Mouse (Mus musculus) telencephalon, adult 2 months (tissue): ENCODE measurements at regions not wholly inside any gene's neighbourhood (a gene's known extent, or its start where the extent isn't known, plus 50 kb on each side); places are given as distances from the start of the nearest gene placed in this dataset.
A peak's percentile ranks its signal among the peaks of the same experiment; 100 is the strongest.

Experiments
- DNase-seq: peaks from one replicate; pipeline ENCODE4 v3.0.0-alpha.2; 2011; ENCODE audit warnings: low read depth, low spot score

DNA sequence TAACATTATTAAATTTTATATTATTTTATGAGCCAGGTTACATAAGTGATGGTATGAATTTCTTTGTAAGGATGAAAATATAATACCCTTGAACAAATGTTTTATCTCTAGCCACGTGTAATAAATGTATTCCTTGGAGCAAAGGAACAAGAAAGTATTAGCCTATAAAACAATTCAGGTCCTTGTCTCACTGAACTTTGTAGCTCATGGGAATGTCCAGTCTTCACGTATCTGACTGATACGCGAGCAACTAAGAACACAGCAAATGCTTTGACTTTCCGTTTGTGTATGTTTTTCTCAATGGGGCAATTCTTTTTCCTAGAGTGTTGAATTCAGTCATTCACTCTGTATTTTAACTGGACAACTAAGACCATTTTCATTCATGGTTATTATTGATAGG lies 216.9 kb upstream of the Mettl25 start:
- DNase-seq: no peak

DNA sequence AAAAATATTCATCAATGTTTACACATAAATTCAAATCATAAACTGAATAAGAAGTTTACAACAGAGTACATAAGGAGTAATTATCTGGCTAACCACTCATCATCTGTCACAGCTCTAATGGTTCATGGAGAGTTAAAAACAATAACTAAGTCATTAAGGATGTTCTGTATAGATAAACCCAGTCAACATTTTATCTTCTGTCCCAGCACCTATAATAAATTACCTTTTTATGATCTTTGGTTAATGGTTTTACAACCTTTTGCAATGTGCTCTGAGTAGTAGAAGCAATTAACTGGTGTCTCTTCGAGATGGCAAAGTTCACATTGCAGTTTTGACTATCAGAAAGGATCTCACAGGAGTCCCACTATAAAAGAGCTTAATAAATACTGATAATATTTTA lies 197.3 kb upstream of the Mettl25 start:
- no peak for DNase-seq

DNA sequence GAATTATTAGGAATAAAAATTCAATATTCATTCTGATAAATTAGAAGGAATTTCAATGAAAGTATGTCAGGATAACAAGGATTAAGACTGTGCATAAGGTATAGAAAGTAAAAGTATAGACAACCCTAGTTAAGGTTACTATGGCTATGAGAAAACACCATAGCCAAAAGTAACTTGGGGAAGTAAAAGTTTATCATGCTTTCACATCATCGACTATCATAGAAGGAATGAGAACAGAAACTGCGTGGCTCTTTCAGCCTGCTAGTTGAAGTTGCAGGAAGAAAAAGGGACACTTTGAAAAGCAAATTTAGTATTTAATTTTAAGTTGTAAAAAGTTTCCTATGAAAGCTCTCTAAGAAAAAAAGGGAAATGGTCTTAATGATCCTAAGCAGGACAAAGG lies 196.9 kb upstream of the Mettl25 start:
- no peak for DNase-seq

- no peak for DNase-seq
Observed at GRCm38 (mm10) chr10:106033416-106033815, 192.2 kb upstream of the Mettl25 start.

GRCm38 (mm10) chr10:106024648-106025047 lies 183.5 kb upstream of the Mettl25 start:
- no peak for DNase-seq

- DNase-seq: no peak
Observed at GRCm38 (mm10) chr10:106023639-106024215, 182.5 kb upstream of the Mettl25 start.

DNA sequence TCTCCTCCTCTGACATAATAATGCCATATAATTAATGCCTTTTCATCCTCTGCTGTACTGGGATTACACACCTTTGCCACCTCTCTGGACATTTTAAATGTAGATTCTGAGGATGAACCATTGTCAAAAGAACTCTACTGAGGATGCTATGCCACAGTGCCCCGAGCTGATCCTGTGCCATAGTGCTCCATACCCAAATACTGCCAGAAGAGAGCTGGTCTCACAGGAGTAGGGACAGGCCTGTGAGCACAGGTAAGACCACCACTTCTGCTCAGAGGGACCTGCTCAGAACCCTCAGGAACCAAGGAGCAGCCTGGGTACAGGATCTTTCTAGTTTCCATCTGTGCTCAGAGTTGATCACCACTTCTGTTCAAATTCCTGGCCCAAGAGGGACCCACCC lies 174.8 kb upstream of the Mettl25 start:
- no peak for DNase-seq

DNA sequence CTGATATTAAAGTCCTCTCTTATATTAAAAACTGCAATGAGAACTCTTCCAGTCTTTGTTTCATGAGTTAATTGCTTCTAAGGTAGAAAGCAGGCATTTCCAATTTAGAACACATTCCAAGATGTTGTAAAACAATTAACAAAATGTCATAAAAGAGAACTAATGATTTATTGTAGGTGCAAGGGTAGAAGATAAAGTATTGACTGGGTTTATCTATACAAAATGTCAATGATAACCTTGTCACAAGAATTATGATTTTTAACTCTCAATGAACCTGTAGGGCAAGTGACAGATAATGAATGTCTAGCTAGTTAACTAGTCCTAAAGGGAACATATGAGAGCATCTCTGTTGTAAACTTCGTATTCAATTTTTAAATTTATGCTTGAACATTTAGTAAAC lies 174.3 kb upstream of the Mettl25 start:
- DNase-seq: no peak

DNA sequence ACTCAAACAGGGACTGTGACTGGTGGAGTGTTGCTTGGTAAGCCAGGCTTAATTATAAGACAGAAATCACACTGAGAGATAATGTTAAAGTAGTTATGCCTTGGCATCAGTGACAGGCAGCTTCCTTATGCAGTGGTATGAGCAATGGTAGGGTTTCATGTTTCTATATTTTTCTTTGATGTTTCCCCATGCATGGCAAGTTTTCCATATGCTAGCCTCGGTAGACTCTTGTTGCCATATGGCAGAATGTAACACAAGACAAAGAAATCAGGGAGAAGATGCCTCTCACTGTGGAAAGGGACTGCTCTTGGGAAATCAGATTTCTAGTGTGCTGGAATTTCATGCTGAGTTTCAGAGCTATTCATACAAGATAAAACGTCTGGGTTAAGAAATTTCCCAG lies 169.0 kb upstream of the Mettl25 start:
- DNase-seq: peak; percentile 50

DNA sequence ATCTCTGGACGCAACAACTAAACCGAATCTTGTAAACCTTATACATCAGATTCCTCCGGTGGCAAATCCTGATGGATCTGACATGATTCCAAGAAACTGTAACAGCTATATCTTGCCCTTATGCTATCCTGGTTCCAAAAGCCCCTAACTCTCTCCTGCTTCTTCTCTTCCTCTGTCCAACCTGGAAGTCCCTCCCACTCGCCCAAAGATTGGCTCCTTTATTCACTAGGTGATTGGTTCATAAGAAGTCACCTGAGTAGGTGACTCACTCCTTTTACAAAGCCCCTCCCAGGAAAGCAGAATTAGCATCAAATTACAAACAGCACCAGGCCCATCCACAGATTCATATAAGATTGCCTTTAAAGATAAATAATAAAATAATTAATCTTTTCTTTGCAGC lies 166.2 kb upstream of the Mettl25 start:
- no peak for DNase-seq

- DNase-seq: no peak
Observed at GRCm38 (mm10) chr10:106006861-106007260, 165.7 kb upstream of the Mettl25 start.

DNA sequence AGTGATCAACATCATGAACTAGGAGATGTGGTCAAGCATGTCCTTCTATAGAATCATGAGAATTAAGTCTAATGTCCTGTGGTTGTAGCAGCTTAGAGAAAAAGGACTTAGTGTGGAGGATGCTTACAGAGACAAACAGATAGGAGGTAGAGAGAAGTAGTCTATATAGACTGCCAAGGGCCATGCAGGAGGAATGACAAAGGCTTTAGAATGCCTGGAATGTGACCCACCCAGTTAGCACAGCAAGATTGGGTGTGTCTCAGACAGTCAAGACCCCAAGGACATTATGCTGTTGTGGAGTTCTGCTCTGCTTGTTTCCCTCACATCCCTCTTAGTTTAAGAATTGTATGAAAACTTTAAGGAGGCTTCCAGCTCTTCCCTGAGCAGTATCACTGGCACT lies 164.9 kb upstream of the Mettl25 start:
- DNase-seq: no peak

DNA sequence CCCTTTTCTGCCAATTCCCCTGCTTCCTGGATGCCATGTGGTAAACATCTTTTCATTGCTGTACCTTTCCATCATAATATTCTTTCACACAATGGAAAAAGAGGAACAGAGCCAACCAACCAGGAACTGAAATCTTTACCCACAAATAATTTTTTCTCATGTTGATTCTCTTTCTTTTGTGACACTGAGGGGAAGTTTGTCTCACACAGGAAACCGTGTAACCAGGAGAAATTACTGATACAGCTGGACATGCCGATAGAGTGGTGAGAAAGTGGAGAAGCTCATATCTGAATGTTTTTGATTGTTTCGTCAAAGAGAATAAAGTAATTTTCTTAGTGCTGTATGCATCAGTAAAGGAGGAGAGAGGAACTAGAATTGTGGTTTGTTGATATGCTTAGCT lies 116.3 kb upstream of the Mettl25 start:
- no peak for DNase-seq

GRCm38 (mm10) chr10:105933309-105933708 lies 92.1 kb upstream of the Mettl25 start:
- DNase-seq: no peak

DNA sequence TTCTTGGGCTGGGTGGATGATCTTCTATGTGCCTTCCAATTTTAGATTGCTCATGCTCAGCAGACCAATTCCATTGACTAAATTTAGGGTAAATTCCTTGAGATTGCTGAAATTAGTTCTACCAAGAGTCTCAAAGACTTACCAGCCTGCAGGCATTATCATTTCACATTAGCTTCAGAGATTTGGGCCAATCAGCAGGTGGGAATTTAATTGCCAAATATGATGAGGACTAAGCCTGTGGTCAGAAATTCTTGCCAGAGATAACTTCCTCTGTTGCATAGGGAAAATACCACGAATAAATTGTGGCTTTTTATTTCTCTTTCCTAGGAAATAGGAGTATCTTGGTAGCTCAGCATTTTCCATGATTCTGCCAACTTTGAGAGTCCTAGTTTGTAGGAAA lies 91.6 kb upstream of the Mettl25 start:
- no peak for DNase-seq

- DNase-seq: no peak
Observed at GRCm38 (mm10) chr10:105927596-105927995, 86.4 kb upstream of the Mettl25 start.

GRCm38 (mm10) chr10:105926912-105927238 lies 85.7 kb upstream of the Mettl25 start:
- DNase-seq: no peak

GRCm38 (mm10) chr10:105926229-105926911 lies 85.2 kb upstream of the Mettl25 start:
- DNase-seq: peak; percentile 67

DNA sequence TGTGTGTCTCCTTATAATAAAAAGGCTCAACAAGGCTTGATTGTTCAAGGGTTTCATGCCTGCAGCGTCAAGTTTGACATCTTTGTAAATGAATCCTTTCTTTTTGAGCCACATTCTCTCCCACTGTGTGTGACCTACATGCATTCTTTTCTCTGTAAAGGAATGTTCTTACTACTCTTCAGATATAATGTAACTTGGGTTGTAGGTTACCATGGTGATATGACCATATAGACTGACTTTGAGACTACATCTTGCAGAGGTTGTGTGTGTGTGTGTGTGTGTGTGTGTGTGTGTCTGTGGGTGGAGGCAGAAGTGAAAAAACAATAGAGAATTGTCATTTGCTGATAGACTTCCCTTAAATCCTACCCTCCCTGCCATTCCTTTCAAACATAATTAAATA lies 58.5 kb upstream of the Mettl25 start:
- DNase-seq: no peak

- no peak for DNase-seq
Observed at GRCm38 (mm10) chr10:105899225-105899624, 58.0 kb upstream of the Mettl25 start.
